17 mouse cellular contexts compared by ENCODE assay signal in genomic region chr7:28581721-28582120, GRCm38 (mm10). TPM values are rescaled to one million over a fixed set of nuclear protein-coding genes. Genes with fewer than 3 reads are reported as not detected.
DNase-seq lines count a peak whose midpoint lies in the region; ATAC-seq lines count a peak whose summit lies in the region.
"Had no signal": no experiment of that assay in that cellular context is flagged by ENCODE, and none has a peak within 500 bp of the region (broad histone marks: within the 10 kb centered on the region; RNA-seq: fewer than 3 reads in every experiment).

No protein-coding gene starts in this region.

- H3K4me2 ChIP-seq in kidney, embryonic 15.5 days: no peak overlapping the region
- peak overlapping the region; percentile 66 for H3K4me2 ChIP-seq in liver, embryonic 15.5 days
- H3K4me2 ChIP-seq: heart, embryonic 15.5 days; neural tube, embryonic 13.5 days had no signal

- H3K4me1 ChIP-seq in kidney, embryonic 15.5 days: peaks cover 87% of the 10 kb centered on the region
- peaks cover 99% of the 10 kb centered on the region for H3K4me1 ChIP-seq in liver, embryonic 15.5 days (replicated peaks)

- H3K9ac ChIP-seq in kidney, embryonic 15.5 days: no peak overlapping the region
- peak overlapping the region; percentile 55 for H3K9ac ChIP-seq in liver, embryonic 15.5 days
- H3K9ac ChIP-seq: heart, embryonic 15.5 days; neural tube, embryonic 13.5 days had no signal

- peak overlapping the region; percentile 45; the same call in 1 of the 2 replicates for H3K27ac ChIP-seq in kidney, embryonic 15.5 days
- H3K27ac ChIP-seq in liver, embryonic 15.5 days (replicated peaks): peak overlapping the region; percentile 91
- H3K27ac ChIP-seq: heart, embryonic 15.5 days; neural tube, embryonic 13.5 days had no signal

- H3K4me3 ChIP-seq in kidney, embryonic 15.5 days (replicated peaks): no peak overlapping the region
- peak overlapping the region; percentile 21 for H3K4me3 ChIP-seq in liver, embryonic 15.5 days (replicated peaks)
- H3K4me3 ChIP-seq: heart, embryonic 15.5 days; neural tube, embryonic 13.5 days had no signal

- WGBS in kidney, embryonic 15.5 days: 81% methylated on average over 4 of the region's 4 CpGs
- WGBS in liver, embryonic 15.5 days (ENCODE audit: insufficient replicate concordance): 25% methylated on average over 4 of the region's 4 CpGs

- ATAC-seq in kidney, embryonic 15.5 days (replicated peaks; ENCODE audit: low FRiP score): no peak
- ATAC-seq in liver, embryonic 15.5 days (ENCODE audit: insufficient read depth): peak; percentile 85
- ATAC-seq: hindbrain, embryonic 16.5 days; midbrain, embryonic 16.5 days had no signal

- no peaks in the 10 kb centered on the region for H3K27me3 ChIP-seq in kidney, embryonic 15.5 days
- no peaks in the 10 kb centered on the region for H3K27me3 ChIP-seq in liver, embryonic 15.5 days
- H3K27me3 ChIP-seq: heart, embryonic 15.5 days; neural tube, embryonic 13.5 days had no signal

- H3K36me3 ChIP-seq in kidney, embryonic 15.5 days: 0 out of 2 replicates have a peak, but pooled peaks cover 9% of the 10 kb centered on the region
- peaks cover 9% of the 10 kb centered on the region; the same call in 1 of the 2 replicates for H3K36me3 ChIP-seq in liver, embryonic 15.5 days (replicated peaks)
- H3K36me3 ChIP-seq: heart, embryonic 15.5 days; neural tube, embryonic 13.5 days had no signal

- no peaks in the 10 kb centered on the region for H3K9me3 ChIP-seq in kidney, embryonic 15.5 days (replicated peaks)
- no peaks in the 10 kb centered on the region for H3K9me3 ChIP-seq in liver, embryonic 15.5 days (replicated peaks)
- H3K9me3 ChIP-seq: heart, embryonic 15.5 days; neural tube, embryonic 13.5 days had no signal

- DNase-seq in kidney, adult 11 months: no peak
- DNase-seq in thymus, postnatal 25 days: peak; percentile 28
- no peak for DNase-seq in thymus, adult 18-20 months
- DNase-seq in ovary, adult 18-20 months (ENCODE audit: low spot score): no peak
- DNase-seq in layer of hippocampus, postnatal 10 days (ENCODE audit: low spot score in 2 of 2): no peak
- no peak for DNase-seq in adrenal gland, adult 2 months
- DNase-seq: B cell, adult 2 months; kidney, postnatal 25 days; lung, adult 18-20 months had no signal

RNA-seq across cellular contexts. Expression of gene Samd4b, which starts 16.2 kb away (rescaled TPM):
- 28.8 and 33.6 TPM in 2 replicates for polyA plus RNA-seq in kidney, embryonic 15.5 days (2015; fragmentation: Nextera tagmentation; extraction: Ambion mirVana)
- polyA plus RNA-seq in liver, embryonic 15.5 days (2015; fragmentation: Nextera tagmentation; extraction: Ambion mirVana): 5.6 and 6.6 TPM in 2 replicates
- 10 to 100 TPM; 58.4 to 61.9 TPM for total RNA-seq in layer of hippocampus, postnatal 10 days (2021)
- 10 to 100 TPM; 61.0 to 78.2 TPM for total RNA-seq in adrenal gland, adult 2 months (2021)
- polyA plus RNA-seq in adrenal gland, adult 2 months (2012; rRNA removed): 127 and 146 TPM in 2 replicates

RNA-seq across cellular contexts. Expression of gene Pak4, which starts 16.3 kb away (rescaled TPM):
- polyA plus RNA-seq in kidney, embryonic 15.5 days (2015; fragmentation: Nextera tagmentation; extraction: Ambion mirVana): 63.9 and 72.1 TPM in 2 replicates
- polyA plus RNA-seq in liver, embryonic 15.5 days (2015; fragmentation: Nextera tagmentation; extraction: Ambion mirVana): 17.9 and 19.2 TPM in 2 replicates
- total RNA-seq in layer of hippocampus, postnatal 10 days (2021): 10 to 100 TPM; 11.7 to 13.0 TPM
- 10 to 100 TPM; 28.7 to 29.6 TPM for total RNA-seq in adrenal gland, adult 2 months (2021)
- 53.5 and 54.9 TPM in 2 replicates for polyA plus RNA-seq in adrenal gland, adult 2 months (2012; rRNA removed)

RNA-seq across cellular contexts. Expression of gene Nccrp1, which starts 34.7 kb away (rescaled TPM):
- polyA plus RNA-seq in kidney, embryonic 15.5 days (2015; fragmentation: Nextera tagmentation; extraction: Ambion mirVana): 0.14 TPM in 1 of 2 replicates, not detected in the other
- not detected in 2 replicates for polyA plus RNA-seq in liver, embryonic 15.5 days (2015; fragmentation: Nextera tagmentation; extraction: Ambion mirVana)
- under 1 TPM; 0.42 to 0.46 TPM for total RNA-seq in layer of hippocampus, postnatal 10 days (2021)
- not detected for total RNA-seq in adrenal gland, adult 2 months (2021)
- polyA plus RNA-seq in adrenal gland, adult 2 months (2012; rRNA removed): 0.10 TPM in 1 of 2 replicates, not detected in the other
- total RNA-seq: gastrocnemius, adult 18-20 months had no signal
- polyA plus RNA-seq: heart, embryonic 15.5 days; hindbrain, embryonic 16.5 days; neural tube, embryonic 13.5 days had no signal

RNA-seq across cellular contexts. Expression of gene Sycn, which starts 41.0 kb away (rescaled TPM):
- not detected in 2 replicates for polyA plus RNA-seq in kidney, embryonic 15.5 days (2015; fragmentation: Nextera tagmentation; extraction: Ambion mirVana)
- 0.68 TPM in 1 of 2 replicates, not detected in the other for polyA plus RNA-seq in liver, embryonic 15.5 days (2015; fragmentation: Nextera tagmentation; extraction: Ambion mirVana)
- total RNA-seq in layer of hippocampus, postnatal 10 days (2021): not detected
- not detected for total RNA-seq in adrenal gland, adult 2 months (2021)
- 0.44 and 0.48 TPM in 2 replicates for polyA plus RNA-seq in adrenal gland, adult 2 months (2012; rRNA removed)
- total RNA-seq: gastrocnemius, adult 18-20 months had no signal
- polyA plus RNA-seq: cortical plate, adult 2 months; heart, embryonic 15.5 days; hindbrain, embryonic 16.5 days; midbrain, embryonic 16.5 days; neural tube, embryonic 13.5 days had no signal

RNA-seq across cellular contexts. Expression of gene Acp7, which starts 49.4 kb away (rescaled TPM):
- polyA plus RNA-seq in kidney, embryonic 15.5 days (2015; fragmentation: Nextera tagmentation; extraction: Ambion mirVana): not detected in 2 replicates
- polyA plus RNA-seq in liver, embryonic 15.5 days (2015; fragmentation: Nextera tagmentation; extraction: Ambion mirVana): not detected in 2 replicates
- 1 to 10 TPM; 1.5 to 2.1 TPM for total RNA-seq in layer of hippocampus, postnatal 10 days (2021)
- total RNA-seq in adrenal gland, adult 2 months (2021): not detected
- not detected in 2 replicates for polyA plus RNA-seq in adrenal gland, adult 2 months (2012; rRNA removed)
- total RNA-seq: gastrocnemius, adult 18-20 months had no signal
- polyA plus RNA-seq: heart, embryonic 15.5 days; neural tube, embryonic 13.5 days had no signal
